Mouse (Mus musculus): Measurements from ENCODE around the gene Tgm1. TPM values are rescaled to one million over a fixed set of nuclear protein-coding genes. Genes with fewer than 3 reads are reported as not detected.

Tgm1 gene
- polyA plus RNA-seq, 1 experiment from 2014 or later, result 0.27 TPM

GRCm38 (mm10) chr14:55721076-55721475 lies 7.3 kb upstream of the Tgm1 start:
- Histone ChIP-seq H3K27ac (replicated peaks) (no peak overlapping the region; the same call in 1 of the 2 replicates), H3K4me1 (peaks cover 20% of the 10 kb centered on the region), H3K9me3 (replicated peaks) (no peaks in the 10 kb centered on the region), H3K36me3 (peaks cover 37% of the 10 kb centered on the region), H3K4me3 (peak overlapping the region; percentile 90), H3K27me3 (ENCODE audit: low read depth, poor library complexity, severe bottlenecking) (no peaks in the 10 kb centered on the region)
- no peak for DNase-seq (ENCODE audit: low spot score)
- WGBS, result 65% methylated on average over 6 of the region's 6 CpGs

DNA sequence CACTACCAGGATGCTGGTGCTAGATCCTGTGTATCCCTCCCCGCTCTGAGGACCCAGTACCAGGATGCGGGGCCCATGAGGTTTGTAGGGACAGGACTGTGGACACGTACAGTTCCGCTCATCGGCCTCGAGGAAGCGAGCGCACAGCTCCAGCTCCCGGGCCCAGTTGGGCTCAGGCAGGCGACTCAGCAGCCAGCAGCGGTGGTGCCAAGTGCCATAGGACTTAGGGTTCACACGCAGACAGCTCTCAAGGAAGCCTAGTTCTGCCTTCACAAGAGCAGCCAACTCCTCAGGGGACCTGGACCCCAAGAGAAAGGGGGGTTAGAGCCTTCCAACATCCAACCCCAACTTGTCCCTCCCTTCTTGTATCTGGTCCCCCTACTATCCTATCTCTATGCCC lies 6.9 kb upstream of the Tgm1 start:
- no peak for DNase-seq (ENCODE audit: low spot score)
- no peak overlapping the region for H3K27ac ChIP-seq (replicated peaks)
- no peaks in the 10 kb centered on the region for H3K27me3 ChIP-seq (ENCODE audit: low read depth, poor library complexity, severe bottlenecking)
- H3K9me3 ChIP-seq (replicated peaks), result no peaks in the 10 kb centered on the region
- whole genome bisulfite sequencing, result 92% methylated on average over 12 of the region's 12 CpGs
- H3K4me1 ChIP-seq, result peaks cover 20% of the 10 kb centered on the region
- H3K4me3 ChIP-seq, result peak overlapping the region; percentile 90; the same call in 1 of the 2 replicates
- H3K36me3 ChIP-seq, result peaks cover 38% of the 10 kb centered on the region

DNA sequence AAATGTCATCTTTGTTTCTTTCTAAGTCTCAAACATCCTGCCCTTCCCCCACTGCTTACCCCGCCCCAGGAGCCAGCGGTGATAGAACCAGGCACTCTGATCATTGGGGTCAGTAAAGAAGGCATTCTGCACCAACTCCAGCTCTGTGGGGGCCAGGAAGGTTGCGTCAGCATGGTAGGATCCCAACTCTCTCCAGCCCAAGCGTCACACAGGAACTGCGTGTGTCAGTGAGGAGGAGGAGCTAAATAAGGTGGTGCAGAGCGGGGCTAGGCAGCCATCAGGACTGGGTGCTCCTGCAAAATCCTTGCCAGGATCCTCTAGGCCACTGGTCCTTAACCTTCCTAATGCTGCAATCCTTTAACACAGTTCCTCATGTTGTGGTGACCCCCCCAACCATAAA lies 6.0 kb upstream of the Tgm1 start:
- Histone ChIP-seq H3K27ac (replicated peaks) (no peak overlapping the region), H3K9me3 (replicated peaks) (no peaks in the 10 kb centered on the region), H3K4me1 (peaks cover 18% of the 10 kb centered on the region), H3K36me3 (peaks cover 38% of the 10 kb centered on the region), H3K27me3 (ENCODE audit: low read depth, poor library complexity, severe bottlenecking) (no peaks in the 10 kb centered on the region), H3K4me3 (no peak overlapping the region)
- 89% methylated on average over 6 of the region's 6 CpGs for WGBS
- no peak for DNase-seq (ENCODE audit: low spot score)

DNA sequence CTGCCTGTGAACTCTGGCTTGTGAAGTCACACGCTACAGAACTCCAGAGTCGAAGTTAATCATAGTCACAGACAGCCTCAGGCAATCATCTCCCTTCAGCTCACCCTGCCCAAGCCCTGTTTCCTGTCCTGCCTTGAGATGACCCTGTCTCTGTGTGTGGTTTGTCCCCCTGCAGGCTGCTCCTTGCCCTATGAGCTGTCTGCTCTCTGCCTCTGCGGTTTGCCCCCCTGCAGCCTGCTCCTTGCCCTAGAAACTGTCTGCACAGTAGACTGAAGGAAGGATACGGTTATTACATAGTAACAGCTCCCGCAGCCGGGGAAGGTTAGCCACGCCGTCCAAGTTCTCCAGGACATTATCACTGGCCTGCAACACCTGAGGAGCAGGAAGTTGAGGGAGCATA lies 3.2 kb upstream of the Tgm1 start:
- H3K4me3 ChIP-seq, result no peak overlapping the region
- 90% methylated on average over 8 of the region's 8 CpGs for WGBS
- DNase-seq (ENCODE audit: low spot score), result no peak
- no peak overlapping the region for H3K27ac ChIP-seq (replicated peaks)
- H3K27me3 ChIP-seq (ENCODE audit: low read depth, poor library complexity, severe bottlenecking), result peaks cover 22% of the 10 kb centered on the region
- H3K36me3 ChIP-seq, result peaks cover 38% of the 10 kb centered on the region
- H3K9me3 ChIP-seq (replicated peaks), result no peaks in the 10 kb centered on the region
- H3K4me1 ChIP-seq, result peaks cover 22% of the 10 kb centered on the region

- no peak for DNase-seq (ENCODE audit: low spot score)
- Histone ChIP-seq H3K27ac (replicated peaks) (no peak overlapping the region), H3K27me3 (ENCODE audit: low read depth, poor library complexity, severe bottlenecking) (peaks cover 28% of the 10 kb centered on the region), H3K4me3 (no peak overlapping the region), H3K36me3 (peaks cover 38% of the 10 kb centered on the region), H3K9me3 (replicated peaks) (no peaks in the 10 kb centered on the region), H3K4me1 (peaks cover 18% of the 10 kb centered on the region)
- WGBS, result 96% methylated on average over 6 of the region's 6 CpGs
Observed at GRCm38 (mm10) chr14:55716271-55716670, 2.5 kb upstream of the Tgm1 start.

- Histone ChIP-seq H3K27ac (replicated peaks) (no peak overlapping the region), H3K27me3 (ENCODE audit: low read depth, poor library complexity, severe bottlenecking) (peaks cover 28% of the 10 kb centered on the region), H3K36me3 (peaks cover 35% of the 10 kb centered on the region), H3K9me3 (replicated peaks) (no peaks in the 10 kb centered on the region), H3K4me3 (no peak overlapping the region), H3K4me1 (peaks cover 11% of the 10 kb centered on the region)
- 41% methylated on average over 6 of the region's 6 CpGs for WGBS
- no peak for DNase-seq (ENCODE audit: low spot score)
Observed at GRCm38 (mm10) chr14:55714893-55715292, 1.2 kb upstream of the Tgm1 start.

GRCm38 (mm10) chr14:55713007-55713728 lies 558 bp downstream of the Tgm1 start:
- Histone ChIP-seq H3K27me3 (ENCODE audit: low read depth, poor library complexity, severe bottlenecking) (peaks cover 28% of the 10 kb centered on the region), H3K4me1 (peaks cover 11% of the 10 kb centered on the region), H3K27ac (replicated peaks) (0 out of 2 replicates have a peak overlapping the region, but pooled peaks have one; percentile 10), H3K4me3 (peak overlapping the region; percentile 32), H3K9me3 (replicated peaks) (no peaks in the 10 kb centered on the region), H3K36me3 (peaks cover 18% of the 10 kb centered on the region)
- DNase-seq (ENCODE audit: low spot score), result no peak
- WGBS, result 15% methylated on average over 25 of the region's 25 CpGs

GRCm38 (mm10) chr14:55711786-55712185 lies 1.9 kb downstream of the Tgm1 start:
- WGBS, result 87% methylated on average over 7 of the region's 7 CpGs
- Histone ChIP-seq H3K9me3 (replicated peaks) (no peaks in the 10 kb centered on the region), H3K36me3 (peaks cover 6% of the 10 kb centered on the region), H3K4me1 (peaks cover 11% of the 10 kb centered on the region), H3K27ac (replicated peaks) (no peak overlapping the region), H3K27me3 (ENCODE audit: low read depth, poor library complexity, severe bottlenecking) (peaks cover 28% of the 10 kb centered on the region), H3K4me3 (no peak overlapping the region)
- no peak for DNase-seq (ENCODE audit: low spot score)

DNA sequence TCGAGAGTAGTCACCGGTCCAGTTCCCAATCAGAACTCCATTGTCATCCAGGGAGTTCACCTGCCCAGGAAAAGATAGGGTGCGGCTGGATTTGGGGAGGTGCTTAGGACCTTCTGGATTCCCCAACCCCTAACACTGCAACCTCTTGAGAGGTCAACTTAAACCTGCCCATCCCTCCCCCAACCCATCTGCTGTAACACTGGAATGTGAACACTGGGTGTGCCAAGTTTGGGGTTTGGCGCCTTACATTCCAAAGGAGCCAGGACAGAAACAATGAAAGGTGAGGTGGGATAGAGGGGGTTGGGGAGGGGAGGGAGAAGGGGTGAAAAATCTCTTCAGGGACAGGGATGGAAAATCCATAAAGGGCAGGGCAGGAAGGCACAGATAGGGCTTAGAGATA lies 4.2 kb downstream of the Tgm1 start:
- peaks cover 11% of the 10 kb centered on the region for H3K4me1 ChIP-seq
- no peak overlapping the region for H3K4me3 ChIP-seq
- 84% methylated on average over 4 of the region's 4 CpGs for WGBS
- no peaks in the 10 kb centered on the region for H3K9me3 ChIP-seq (replicated peaks)
- no peak for DNase-seq (ENCODE audit: low spot score)
- H3K27me3 ChIP-seq (ENCODE audit: low read depth, poor library complexity, severe bottlenecking), result peaks cover 28% of the 10 kb centered on the region
- H3K27ac ChIP-seq (replicated peaks), result no peak overlapping the region
- no peaks in the 10 kb centered on the region for H3K36me3 ChIP-seq

GRCm38 (mm10) chr14:55707397-55707796 lies 6.3 kb downstream of the Tgm1 start:
- H3K4me3 ChIP-seq, result no peak overlapping the region
- WGBS, result 77% methylated on average over 5 of the region's 5 CpGs
- peaks cover 12% of the 10 kb centered on the region for H3K27me3 ChIP-seq (ENCODE audit: low read depth, poor library complexity, severe bottlenecking)
- no peaks in the 10 kb centered on the region for H3K9me3 ChIP-seq (replicated peaks)
- no peaks in the 10 kb centered on the region for H3K4me1 ChIP-seq
- DNase-seq (ENCODE audit: low spot score), result no peak
- no peaks in the 10 kb centered on the region for H3K36me3 ChIP-seq
- no peak overlapping the region for H3K27ac ChIP-seq (replicated peaks)

- DNase-seq (ENCODE audit: low spot score), result no peak
- no peaks in the 10 kb centered on the region for H3K27me3 ChIP-seq (ENCODE audit: low read depth, poor library complexity, severe bottlenecking)
- H3K27ac ChIP-seq (replicated peaks), result no peak overlapping the region
- no peaks in the 10 kb centered on the region for H3K36me3 ChIP-seq
- 92% methylated on average over 8 of the region's 8 CpGs for WGBS
- H3K4me3 ChIP-seq, result no peak overlapping the region
- H3K9me3 ChIP-seq (replicated peaks), result no peaks in the 10 kb centered on the region
- no peaks in the 10 kb centered on the region for H3K4me1 ChIP-seq
Observed at GRCm38 (mm10) chr14:55706051-55706600, 7.6 kb downstream of the Tgm1 start.

DNA sequence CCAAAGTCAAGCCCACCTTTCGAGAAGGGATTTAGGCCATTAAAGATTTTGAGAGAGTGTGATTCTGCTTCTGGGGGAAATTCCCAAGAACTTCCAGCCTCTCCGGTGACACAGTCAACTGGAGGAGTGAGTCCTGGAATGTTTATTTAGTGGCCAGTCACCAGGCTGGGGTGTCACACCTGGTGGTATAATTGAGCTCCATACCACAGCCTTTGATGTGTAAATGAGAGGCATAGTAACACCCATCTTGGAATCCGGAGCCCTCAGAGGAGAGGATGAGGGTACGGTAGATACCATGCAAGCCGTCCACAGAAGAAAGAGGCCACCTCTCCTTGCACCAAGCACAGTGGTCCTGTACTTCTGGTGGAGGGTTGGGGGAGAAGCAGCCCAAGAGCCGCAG lies 11.0 kb downstream of the Tgm1 start:
- Histone ChIP-seq H3K27me3 (ENCODE audit: low read depth, poor library complexity, severe bottlenecking) (no peaks in the 10 kb centered on the region), H3K4me1 (no peaks in the 10 kb centered on the region), H3K27ac (replicated peaks) (no peak overlapping the region), H3K4me3 (no peak overlapping the region), H3K36me3 (no peaks in the 10 kb centered on the region), H3K9me3 (replicated peaks) (no peaks in the 10 kb centered on the region)
- WGBS, result 77% methylated on average over 6 of the region's 6 CpGs
- no peak for DNase-seq (ENCODE audit: low spot score)

GRCm38 (mm10) chr14:55701131-55701530 lies 12.6 kb downstream of the Tgm1 start:
- no peaks in the 10 kb centered on the region for H3K4me1 ChIP-seq
- no peak for DNase-seq (ENCODE audit: low spot score)
- H3K9me3 ChIP-seq (replicated peaks), result no peaks in the 10 kb centered on the region
- H3K4me3 ChIP-seq, result no peak overlapping the region
- 59% methylated on average over 9 of the region's 9 CpGs for WGBS
- H3K27me3 ChIP-seq (ENCODE audit: low read depth, poor library complexity, severe bottlenecking), result no peaks in the 10 kb centered on the region
- H3K36me3 ChIP-seq, result no peaks in the 10 kb centered on the region
- no peak overlapping the region for H3K27ac ChIP-seq (replicated peaks)
